Mouse (Mus musculus): ENCODE measurements around the gene Pum1. TPM values are rescaled to one million over a fixed set of nuclear protein-coding genes. Genes with fewer than 3 reads are reported as not detected.

Pum1 gene
- polyA plus RNA-seq, 1 experiment = 45.2 TPM

DNA sequence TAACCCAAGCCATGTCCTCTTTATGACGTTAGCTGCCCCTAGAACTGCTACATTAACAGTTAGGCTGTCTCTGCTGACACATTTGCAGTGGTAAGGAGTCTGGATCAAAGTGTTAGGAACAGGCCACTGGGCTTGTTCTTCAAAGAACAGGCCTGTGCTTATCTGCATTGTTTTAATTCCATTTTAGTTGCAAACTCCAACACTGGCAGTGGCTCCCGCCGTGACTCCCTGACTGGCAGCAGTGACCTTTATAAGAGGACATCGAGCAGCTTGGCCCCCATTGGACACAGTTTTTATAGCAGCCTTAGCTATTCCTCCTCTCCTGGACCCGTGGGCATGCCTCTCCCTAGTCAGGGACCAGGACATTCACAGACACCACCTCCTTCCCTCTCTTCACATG, 90.6 kb downstream of the Pum1 start:
- no peak for TF ChIP-seq GATA1 (IDR thresholded peaks at IDR 0.05; ENCODE audit: low read length)

- no peak for TF ChIP-seq GATA1 (IDR thresholded peaks at IDR 0.05; ENCODE audit: low read length)
These were observed 91.7 kb downstream of the Pum1 start for GRCm38 (mm10) chr4:130754776-130755175.

- TF ChIP-seq GATA1 (IDR thresholded peaks at IDR 0.05; ENCODE audit: low read length) = no peak
These were observed 96.8 kb downstream of the Pum1 start for GRCm38 (mm10) chr4:130759875-130760274.

DNA sequence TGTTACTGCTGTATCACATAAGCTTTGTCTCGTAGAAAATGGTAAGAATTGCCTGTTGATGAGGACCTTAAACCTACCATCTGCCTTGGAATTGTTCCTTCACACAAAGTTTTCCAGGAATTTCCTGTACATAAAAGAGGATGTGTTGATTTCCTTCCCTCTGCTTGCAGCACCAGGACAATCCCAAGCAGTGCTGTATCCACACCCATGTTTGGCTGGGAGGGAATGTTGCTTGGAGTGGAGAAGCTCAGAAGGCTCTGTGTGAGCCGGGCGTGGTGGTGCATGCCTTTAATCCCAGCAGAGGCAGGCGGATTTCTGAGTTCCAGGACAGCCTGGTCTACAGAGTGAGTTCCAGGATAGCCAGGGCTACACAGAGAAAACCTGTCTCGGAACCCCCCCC, 98.7 kb downstream of the Pum1 start:
- no peak for TF ChIP-seq GATA1 (IDR thresholded peaks at IDR 0.05; ENCODE audit: low read length)

GRCm38 (mm10) chr4:130765399-130766160, 102.5 kb downstream of the Pum1 start:
- no peak for TF ChIP-seq GATA1 (IDR thresholded peaks at IDR 0.05; ENCODE audit: low read length)

GRCm38 (mm10) chr4:130766387-130766786, 103.3 kb downstream of the Pum1 start:
- TF ChIP-seq GATA1 (IDR thresholded peaks at IDR 0.05; ENCODE audit: low read length) = no peak

GRCm38 (mm10) chr4:130766926-130767325, 103.8 kb downstream of the Pum1 start:
- TF ChIP-seq GATA1 (IDR thresholded peaks at IDR 0.05; ENCODE audit: low read length) = no peak

- no peak for TF ChIP-seq GATA1 (IDR thresholded peaks at IDR 0.05; ENCODE audit: low read length)
These were observed 110.8 kb downstream of the Pum1 start for GRCm38 (mm10) chr4:130773899-130774298.

DNA sequence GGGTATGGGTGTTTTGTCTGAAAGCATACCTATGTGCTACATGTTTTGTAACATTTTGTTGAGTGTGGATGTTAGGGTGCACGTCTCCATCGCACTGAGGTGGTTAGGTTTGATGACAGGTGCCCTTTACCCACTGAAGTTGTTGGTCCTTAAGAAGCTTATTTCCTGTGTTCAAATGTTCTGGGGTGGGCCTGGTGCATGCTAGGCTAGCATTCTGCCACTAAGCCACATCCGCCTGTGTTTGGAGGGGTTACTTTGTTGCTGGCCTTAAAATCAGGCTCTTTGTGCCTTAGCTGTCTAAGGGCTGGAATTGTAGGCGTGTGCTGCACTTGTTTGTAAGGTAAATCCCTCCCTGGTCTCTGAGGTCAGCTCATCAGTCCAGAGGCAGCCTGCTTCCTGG, 111.7 kb downstream of the Pum1 start:
- no peak for TF ChIP-seq GATA1 (IDR thresholded peaks at IDR 0.05; ENCODE audit: low read length)

DNA sequence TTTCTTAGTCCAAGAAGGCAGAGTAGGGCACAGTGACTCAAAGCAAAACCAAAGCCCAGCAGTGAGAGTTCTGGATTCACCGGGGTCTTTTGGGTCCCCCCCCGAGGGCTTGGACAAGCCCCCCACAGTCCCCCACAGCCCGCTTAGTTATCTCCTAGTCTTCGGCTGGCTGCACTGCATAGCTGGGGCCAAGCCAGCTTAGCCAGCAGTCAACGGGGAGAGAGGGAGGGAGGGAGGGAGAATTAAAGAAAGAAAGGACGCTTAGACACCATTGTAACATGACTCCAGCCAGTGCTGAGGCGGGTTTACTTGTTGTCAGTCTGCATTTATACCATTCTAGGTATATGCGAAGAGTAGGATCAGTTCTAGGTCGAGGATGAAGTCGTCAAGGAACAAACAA, 114.5 kb downstream of the Pum1 start:
- no peak for TF ChIP-seq GATA1 (IDR thresholded peaks at IDR 0.05; ENCODE audit: low read length)

GRCm38 (mm10) chr4:130779037-130779436, 115.9 kb downstream of the Pum1 start:
- no peak for TF ChIP-seq GATA1 (IDR thresholded peaks at IDR 0.05; ENCODE audit: low read length)

DNA sequence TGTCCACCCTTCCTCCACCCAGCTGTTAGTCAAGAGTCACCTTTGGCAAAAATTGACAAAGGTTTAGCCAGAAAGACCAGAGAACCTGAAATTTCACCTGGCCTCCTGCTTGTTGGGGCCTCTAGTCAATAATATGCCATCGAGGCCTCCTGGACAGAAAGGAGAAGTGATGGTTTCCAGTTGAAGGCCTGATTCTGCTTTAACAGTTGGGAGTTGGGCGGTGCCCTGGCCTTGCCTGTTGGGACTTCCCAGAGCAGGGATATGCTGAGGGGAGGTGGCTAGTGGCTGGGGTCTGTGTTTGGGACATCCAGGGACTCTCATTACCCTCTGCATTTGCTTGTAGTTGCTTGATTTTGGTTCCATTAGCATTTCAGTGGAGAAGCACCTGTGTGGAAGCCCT, 119.4 kb downstream of the Pum1 start:
- TF ChIP-seq GATA1 (IDR thresholded peaks at IDR 0.05; ENCODE audit: low read length) = no peak

DNA sequence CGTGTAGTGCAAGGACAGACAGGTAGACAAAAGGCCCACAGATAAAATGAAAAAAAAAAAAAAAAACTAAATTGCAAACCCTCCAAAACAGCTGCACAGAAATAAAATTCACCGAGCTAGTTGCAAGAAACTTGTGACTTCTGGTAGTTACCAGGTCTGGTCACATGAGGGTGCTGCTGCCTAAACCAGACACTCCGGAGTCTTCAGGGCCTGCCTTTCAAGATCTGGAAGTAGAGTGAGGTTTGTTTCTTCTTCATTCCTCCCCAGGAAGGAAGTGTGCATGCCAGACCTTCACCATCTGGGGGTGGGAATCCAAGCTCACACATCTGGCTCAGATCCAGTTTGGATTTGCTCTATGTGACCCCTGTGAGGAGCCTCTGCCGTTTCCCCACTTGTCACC, 121.6 kb downstream of the Pum1 start:
- no peak for TF ChIP-seq GATA1 (IDR thresholded peaks at IDR 0.05; ENCODE audit: low read length)

- TF ChIP-seq GATA1 (IDR thresholded peaks at IDR 0.05; ENCODE audit: low read length) = no peak
These were observed 124.4 kb downstream of the Pum1 start for GRCm38 (mm10) chr4:130787530-130787929.

GRCm38 (mm10) chr4:130790180-130790579, 127.1 kb downstream of the Pum1 start:
- TF ChIP-seq GATA1 (IDR thresholded peaks at IDR 0.05; ENCODE audit: low read length) = no peak

- TF ChIP-seq GATA1 (IDR thresholded peaks at IDR 0.05; ENCODE audit: low read length) = no peak
These were observed 128.8 kb downstream of the Pum1 start for GRCm38 (mm10) chr4:130791811-130792375.
